Mouse (Mus musculus) megakaryocyte-erythroid progenitor cell, adult 5-6 weeks (primary cell): ENCODE data around the gene Dexi. TPM values are rescaled to one million over a fixed set of nuclear protein-coding genes. Genes with fewer than 3 reads are reported as not detected.

Experiments
- ATAC-seq: replicated peaks from 2 replicates; pipeline ENCODE4 v1.8.0; 2016; ENCODE audit warnings: mild to moderate bottlenecking, inconsistent platforms; ENCODE audit not compliant: severe bottlenecking, poor library complexity, low FRiP score, low TSS enrichment
- total RNA-seq, 2 experiments: library from RNA; stranded (forward) in 1 of 2; stranded (reverse) in 1 of 2; fragments of 200-1000, 215-1000 nt in 1 of 2; fragments of >200 nt in 1 of 2; fragmentation: Nextera tagmentation in 1 of 2; gene quantifications; 2 replicates each; pipeline ENCODE4 v1.2.3; 2014 to 2017

The Dexi gene
- total RNA-seq, 2 experiments from 2014 or later: 1.8 to 13.2 TPM

DNA sequence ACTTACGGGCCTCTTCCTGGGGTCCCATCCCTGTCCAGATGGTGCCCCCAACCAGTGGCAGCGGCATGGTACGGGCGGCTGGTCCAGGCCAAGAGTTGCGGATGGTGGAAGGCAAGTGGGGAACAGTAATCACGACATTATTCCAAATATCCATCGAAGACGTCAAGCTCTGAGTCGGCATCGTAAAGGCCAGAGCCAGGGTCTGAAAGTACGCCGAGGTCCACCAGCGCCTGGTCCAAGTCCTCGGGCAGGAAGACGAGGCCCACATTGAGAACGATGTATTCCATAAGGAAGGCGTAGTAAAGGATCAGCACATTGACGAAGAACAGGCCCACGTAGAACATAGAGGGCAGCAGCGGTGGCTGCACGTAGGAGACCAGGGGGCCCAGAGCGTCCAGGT is 588 bp downstream of the Dexi start:
- no peak for ATAC-seq

DNA sequence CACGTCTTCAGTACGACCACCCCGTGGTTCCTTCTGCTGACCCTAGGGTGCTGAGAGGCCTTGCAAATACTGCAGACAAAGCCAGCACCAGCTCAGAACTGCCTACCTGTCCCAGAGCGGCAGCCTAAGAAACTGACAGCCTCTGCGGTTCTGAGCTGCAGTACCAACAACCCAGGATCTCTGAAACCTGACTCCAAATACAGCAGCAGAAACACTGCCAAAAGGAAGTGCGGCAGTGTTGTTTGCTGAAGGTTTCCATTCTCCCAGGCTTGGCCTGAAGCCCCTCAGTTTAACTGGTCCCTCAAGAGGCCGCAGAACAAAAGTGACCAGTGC is 1.3 kb downstream of the Dexi start:
- ATAC-seq: no peak

DNA sequence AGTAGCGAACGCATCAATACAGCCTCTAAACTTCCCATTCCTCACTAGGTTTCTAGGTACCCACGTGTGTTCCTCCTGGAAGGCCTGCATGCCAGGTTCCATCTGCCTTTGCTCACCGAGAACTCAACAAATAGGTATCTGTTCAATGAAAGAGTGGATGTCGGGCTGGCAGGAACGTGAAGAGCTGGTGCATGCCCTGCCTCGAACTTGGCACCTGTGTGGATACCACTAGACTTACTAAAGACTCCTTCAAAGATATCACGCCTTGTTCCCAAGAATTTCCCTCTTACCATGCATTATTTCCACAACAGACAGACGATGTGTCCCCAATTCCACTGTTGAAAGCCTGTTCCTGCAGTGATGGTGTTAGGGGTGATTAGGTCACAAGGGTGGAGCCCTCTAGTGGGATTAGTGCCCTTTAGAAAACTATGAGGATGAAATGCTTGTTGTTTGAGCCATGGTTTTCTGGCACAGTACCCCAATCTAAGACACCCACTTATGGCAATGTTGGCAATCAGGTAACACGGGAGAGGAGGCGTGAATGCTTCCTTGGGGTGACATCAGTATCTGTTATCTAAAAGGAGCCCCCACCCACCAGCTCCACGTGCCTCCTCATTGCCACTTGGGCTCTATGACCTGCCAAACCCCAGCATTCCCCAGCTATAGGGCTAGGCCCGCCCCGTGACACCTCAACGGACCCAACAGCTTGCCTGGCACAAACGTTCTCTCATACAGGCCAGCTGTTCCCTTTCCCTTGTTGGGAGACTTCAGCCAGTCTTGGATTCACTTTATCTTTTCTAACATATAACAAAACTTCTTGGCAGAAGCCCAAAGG is 1.9 kb downstream of the Dexi start:
- ATAC-seq: peak; percentile 38

DNA sequence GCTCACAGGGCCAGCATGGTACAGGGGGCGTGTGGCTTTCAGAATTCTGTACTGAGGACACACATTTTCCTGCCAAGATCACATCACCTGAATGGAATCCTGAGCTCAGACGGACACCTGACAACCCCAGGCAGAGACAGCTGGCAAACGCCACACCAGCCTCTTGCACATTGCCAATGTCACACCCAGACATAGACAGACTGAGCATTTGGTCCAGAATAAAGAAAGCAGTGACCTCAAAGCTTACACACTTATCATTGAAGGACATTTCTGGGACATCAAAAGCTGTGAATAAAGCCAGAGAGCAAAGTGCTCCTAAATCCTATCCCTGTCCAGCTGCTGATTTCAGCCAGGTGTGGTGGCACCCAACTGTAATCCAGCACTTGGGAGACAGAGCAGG is 5.9 kb downstream of the Dexi start:
- no peak for ATAC-seq

DNA sequence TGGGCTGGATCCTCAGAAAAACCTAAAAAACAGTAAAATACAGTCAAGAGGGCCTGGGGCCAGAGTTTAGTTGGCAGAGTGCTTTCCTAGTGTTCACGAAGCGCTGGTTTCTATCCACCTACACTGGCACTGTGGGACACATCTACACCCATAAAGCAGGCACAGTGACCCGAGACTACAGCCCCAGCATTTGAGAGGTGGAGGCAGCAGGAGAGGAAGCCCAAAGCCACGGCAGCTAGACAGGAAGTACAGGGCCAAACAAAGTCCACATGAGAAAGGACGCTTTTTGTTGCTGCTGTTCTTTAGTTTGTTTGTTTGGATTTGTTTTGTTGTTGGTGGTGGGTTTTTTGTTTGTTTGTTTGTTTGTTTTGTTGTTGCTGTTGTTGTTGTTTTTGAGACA is 6.5 kb downstream of the Dexi start:
- no peak for ATAC-seq

DNA sequence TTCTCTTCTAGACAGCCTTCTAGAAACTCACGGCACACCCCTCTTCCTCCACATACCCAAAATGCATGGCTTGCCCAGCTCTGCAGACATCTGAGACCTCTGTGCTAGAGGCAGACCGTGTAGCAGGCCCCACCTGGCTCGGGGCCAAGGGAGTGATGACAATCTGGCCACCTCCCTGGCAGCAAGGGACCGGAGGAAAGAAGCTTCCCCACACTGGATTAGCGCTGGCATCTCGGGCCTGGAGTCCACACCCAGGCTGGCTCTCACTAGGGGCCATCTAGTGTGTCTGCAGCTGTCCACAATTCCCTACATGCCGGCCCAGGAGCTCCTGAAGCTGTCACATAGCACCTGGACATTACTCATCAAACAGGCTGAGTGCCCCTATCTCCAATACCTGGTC is 8.3 kb downstream of the Dexi start:
- no peak for ATAC-seq

DNA sequence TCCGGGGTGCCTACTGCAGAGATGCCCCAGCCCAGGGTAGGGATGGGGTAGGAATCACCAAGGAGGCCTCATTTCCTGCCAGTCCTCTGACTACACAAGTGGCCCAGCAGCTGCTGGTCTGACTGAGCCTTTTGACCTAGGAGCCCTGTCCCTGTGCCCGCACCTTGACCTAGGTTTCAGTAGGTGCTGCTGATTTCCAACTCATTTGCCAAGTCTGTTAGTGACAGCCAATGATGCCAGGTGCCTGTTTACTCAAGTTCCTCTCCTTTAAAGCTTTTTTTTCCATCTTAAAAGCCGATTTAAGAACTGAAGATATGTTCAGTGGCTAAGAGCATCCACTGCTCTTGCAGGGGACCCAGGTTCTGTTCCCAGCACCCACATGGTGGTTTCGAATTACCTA is 9.1 kb downstream of the Dexi start:
- no peak for ATAC-seq

DNA sequence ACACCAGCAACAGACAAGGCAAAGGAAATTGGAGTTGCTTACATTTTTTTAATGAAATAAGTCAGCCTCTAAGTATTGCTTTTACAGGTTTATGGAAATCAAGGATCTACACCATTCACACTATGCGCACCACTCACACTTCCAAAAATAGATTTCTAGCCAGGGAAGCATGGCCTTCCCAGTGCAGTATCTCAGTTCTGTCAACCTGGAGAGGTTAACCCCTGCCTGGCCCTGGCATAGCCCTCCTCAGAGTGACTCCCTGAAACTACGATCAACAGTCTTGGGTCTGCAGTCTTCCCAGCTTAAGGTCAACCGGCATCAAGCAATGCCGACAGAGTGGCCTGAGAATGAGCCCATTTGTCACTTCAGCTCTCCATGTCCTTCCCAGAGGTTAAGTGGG is 12.7 kb downstream of the Dexi start:
- no peak for ATAC-seq

DNA sequence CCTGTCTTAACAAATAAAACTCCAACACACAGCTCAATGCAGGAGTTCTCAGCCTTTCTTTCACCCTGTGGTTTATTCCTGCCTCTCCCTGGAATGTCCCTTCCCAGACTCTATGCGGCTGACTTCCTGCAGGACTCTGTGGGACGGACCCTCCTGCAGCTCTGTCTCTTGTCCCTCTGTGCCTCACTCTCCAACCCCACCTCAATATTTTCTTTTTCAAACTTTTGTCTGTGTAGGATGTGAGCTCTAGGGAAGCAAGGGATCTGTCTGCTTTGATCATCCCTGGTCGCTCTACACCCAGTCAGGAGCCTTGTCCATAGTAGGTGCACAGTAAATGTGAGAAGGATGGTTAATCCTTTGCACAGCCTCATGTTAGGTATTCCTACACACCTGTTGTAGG is 14.5 kb downstream of the Dexi start:
- no peak for ATAC-seq

DNA sequence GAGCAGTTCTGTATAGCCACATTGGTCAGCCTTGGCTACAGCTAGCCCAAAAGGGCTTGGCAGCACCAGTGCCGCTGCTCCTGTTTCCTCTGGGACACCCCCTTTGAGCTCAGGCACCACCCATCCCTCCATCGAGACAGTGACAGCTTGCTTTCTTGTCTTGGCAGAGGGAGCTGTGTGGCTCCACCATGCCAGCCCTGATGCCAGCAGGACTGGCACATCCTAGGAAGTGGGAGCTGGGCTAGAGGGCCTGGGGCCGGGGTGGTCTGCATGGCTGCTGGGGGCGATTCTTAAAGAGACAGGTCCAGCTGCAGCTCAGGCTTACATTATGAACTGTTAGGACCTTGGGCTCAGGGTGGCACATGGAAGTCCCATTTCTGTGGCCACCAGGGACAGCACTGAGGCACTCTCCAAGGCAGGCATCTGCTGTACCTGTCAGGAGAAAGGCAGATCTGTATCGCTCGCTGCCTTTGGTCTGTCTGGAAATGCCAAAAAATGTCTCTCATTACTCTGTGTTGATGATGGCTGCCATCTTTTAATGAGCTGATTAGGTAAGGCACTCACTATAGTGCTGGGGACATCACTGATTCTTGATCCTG is 15.7 kb downstream of the Dexi start:
- ATAC-seq: no peak

DNA sequence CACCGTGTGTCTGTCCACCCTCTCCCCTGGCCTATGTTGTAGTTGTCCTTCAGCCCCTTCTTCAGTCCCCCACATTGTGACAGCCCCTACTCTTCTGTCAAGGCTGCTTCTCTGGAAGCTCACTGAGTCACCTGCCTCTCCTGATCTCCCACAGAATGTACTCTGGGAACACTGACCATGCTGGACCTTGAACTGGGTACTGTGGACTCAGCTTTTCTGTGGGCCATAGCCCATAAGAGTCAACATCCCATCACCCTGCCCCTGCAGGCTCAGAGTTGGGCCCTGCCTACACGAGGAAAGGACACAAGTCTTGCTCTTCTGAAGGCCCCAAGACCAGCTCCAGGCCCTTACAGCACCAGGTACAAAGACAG is 17.3 kb downstream of the Dexi start:
- no peak for ATAC-seq

DNA sequence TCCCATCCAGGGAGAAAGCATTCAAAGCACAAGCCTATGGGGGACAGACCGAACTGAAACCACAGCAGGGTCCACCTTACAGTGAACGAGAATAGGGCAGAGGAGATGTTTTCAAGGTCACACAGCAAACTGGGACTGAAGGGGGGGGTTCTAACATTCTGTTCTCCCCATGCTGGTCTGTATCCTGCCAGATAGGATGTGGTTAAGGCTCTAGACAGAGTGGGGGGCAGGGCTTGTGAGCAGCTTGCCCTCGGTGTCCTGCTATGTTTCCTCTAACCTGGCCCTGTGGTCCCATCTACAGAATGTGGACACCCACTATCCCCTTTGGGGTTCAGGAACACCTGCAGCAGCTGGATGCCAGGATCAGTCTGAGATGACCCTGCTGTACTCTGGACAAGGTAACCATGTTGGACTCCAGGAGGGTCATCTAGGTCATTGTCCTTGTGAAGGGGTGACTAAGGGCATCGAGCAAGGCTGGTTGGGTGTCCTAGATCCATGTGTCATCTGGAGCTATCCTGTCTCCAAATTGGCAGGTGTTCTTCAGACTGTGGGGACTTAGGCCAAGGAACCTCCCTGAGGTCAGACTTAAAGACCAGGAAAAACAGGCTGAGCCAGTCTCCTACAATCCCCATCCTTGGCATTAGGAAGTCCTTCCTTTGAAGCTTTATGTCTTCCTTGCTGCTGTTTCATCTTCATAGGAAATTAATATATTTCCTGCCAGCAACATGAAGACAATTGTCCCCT is 17.8 kb downstream of the Dexi start:
- ATAC-seq: peak; percentile 25; the same call in 1 of the 2 replicates

DNA sequence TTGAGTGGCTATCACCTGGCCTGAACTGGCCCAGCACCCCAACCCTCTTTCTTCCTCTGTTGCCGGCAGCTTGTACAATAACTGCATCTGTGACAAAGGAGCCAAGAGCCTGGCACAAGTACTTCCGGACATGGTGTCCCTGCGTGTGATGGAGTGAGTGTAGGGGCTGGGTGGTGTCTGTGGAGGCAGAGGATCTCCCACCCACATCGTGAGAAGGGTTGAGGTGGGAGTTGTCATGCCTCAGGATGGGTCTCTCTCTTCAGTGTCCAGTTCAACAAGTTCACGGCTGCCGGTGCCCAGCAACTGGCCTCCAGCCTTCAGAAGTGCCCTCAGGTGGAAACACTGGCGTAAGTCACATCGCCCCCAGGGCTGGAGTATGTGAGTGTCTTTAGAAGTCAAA is 19.2 kb downstream of the Dexi start:
- ATAC-seq: no peak

DNA sequence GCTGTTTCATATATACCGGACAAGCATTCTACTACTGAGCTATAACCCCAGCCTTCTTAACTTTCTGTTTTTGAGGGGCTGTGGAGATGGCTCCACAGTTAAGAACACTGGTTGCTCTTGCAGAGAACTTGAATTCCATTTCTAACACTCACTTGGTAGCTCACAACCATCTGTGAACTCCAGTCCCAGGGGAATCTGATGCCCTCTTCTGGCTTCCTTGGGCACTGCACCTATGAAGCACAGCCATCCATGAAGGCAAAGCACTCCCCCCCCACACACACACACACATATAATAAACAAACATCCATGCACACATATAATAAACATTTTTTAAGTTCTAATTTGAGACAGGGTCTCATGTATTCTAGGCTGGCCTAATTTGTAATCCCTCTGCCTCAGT is 20.0 kb downstream of the Dexi start:
- ATAC-seq: peak; percentile 80

DNA sequence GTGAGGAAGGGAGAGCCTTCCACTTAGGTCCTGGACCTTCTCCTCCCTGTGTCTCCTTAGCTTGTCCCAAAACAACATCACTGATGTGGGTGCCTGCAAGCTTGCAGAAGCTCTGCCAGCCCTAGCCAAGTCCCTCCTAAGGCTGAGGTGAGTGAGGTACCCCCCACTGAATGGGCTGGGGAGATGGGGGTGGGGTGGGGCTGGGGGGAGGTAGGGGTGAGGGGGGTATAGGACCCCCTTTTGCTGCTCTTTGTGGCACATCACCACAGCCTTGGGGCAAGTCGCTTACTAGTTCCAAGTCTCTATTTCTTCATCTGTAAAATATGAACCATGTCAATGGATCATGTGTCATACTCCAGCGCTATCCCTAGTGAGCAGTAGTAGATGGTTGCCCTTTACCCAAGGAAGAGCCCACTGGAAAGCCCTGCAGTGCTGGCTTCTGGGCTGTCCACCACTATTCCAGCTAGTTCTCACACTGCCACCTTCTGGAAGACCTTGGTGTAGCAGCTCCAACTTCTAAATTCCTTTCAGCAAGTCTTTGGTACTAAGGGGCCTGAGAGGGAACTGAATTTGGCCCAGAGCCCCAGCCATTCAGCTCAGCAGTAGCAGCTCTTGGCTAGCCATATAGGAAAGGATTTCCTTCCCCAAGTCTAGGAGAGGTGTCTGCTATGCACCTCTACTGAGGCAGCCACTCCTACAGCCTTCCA is 21.8 kb downstream of the Dexi start:
- peak; percentile 38; the same call in 1 of the 2 replicates for ATAC-seq

DNA sequence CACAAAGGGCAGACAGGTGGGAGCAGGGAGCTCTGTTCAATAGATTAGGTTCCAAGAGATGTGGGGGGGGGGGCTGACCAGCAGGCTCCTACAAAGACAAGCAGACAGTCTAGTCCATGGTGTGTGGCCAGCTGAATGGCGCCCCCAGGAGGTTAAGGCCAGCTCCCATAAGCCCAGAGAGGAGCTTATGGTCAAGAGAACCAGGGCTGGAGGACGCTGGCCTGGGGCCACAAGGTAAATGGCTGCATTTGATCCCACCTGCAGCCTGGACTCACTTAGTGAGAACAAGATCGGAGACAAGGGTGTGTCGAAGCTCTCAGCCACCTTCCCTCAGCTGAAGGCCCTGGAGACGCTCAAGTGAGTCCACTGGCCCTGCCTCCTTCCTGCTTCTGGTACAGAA is 24.8 kb downstream of the Dexi start:
- no peak for ATAC-seq

DNA sequence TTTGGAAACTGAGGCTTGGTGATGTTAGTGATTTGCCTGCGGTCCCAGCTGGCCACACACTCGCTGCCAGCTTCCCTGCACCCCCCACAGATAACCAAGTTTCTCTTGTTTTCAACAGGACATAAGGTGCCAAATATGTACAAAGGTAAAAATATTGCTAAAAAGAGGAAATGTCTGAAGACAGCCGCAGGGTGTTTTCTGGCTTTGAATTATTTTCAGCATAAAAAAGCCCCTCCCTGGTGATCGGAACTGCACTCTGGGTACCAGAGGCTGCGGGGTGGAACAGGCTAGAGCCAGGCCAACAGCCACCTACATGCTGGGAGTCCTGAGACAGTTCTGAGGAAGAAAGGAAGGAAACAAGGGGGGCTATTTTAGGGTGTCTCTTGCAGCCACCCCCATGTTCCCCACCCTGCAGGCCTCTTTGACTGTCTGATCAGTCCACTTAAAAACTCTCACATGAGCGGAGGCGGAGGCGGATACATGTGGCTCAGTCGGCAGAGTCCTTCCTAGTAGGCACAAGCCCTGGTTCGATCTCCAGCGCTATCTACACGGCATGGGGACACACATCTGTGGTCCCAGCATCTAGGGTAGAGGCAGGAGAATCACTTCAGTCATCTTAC is 26.8 kb downstream of the Dexi start:
- no peak for ATAC-seq

DNA sequence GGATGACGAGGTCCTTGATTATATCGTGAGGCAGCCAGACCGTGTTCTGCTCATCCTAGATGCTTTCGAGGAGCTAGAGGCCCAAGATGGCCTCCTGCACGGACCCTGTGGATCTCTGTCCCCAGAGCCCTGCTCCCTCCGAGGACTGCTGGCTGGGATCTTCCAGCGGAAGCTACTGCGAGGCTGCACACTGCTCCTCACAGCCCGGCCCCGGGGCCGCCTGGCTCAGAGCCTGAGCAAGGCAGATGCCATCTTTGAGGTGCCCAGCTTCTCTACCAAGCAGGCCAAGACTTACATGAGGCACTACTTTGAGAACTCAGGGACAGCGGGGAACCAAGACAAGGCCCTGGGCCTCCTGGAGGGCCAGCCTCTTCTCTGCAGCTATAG is 31.7 kb downstream of the Dexi start:
- ATAC-seq: no peak

DNA sequence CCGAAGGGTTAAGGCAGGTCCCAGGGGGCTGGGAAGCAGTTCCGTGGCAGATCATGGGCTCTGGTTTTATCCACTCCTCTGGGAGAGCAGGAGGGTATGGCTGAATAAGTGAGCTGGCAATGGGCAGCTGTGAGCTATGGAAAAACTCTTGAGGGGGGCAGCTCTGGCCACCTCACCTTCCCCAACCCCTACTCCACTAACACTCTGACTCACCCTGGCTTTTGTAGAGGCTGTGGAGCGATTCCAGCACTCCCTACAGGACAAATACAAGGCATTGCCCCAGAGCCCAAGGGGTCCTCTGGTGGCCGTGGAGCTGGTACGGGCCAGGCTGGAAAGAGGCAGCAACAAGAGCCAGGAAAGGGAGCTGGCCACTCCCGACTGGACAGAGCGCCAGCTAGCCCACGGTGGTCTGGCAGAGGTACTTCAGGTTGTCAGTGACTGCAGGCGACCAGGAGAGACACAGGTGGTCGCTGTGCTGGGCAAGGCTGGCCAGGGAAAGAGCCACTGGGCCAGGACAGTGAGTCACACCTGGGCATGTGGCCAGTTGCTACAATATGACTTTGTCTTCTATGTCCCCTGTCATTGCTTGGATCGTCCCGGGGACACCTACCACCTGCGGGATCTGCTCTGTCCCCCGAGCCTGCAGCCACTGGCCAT is 32.2 kb downstream of the Dexi start:
- no peak for ATAC-seq
